Mouse (Mus musculus) midbrain, embryonic 12.5 days (tissue): Measurements from ENCODE around the gene Akr1b8. TPM values are rescaled to one million over a fixed set of nuclear protein-coding genes. Genes with fewer than 3 reads are reported as not detected.

Experiments used
- ATAC-seq: fragments of 200-750 bp; cut with Nextera tagmentation; 2 replicates; pipeline ENCODE4 v1.8.0; 2017; ENCODE audit warnings: low read depth, moderate TSS enrichment, moderate library complexity; ENCODE audit not compliant: low FRiP score
- H3K27ac ChIP-seq: fragments of 300-500 bp; sonication (generic); replicated peaks from 2 replicates; pipeline ENCODE4 v1.5.1; 2016; ENCODE audit warnings: mild to moderate bottlenecking
- H3K27me3 ChIP-seq: fragments of 300-500 bp; sonication (generic); 2 replicates; pipeline ENCODE4 v1.6.1; 2016; ENCODE audit warnings: mild to moderate bottlenecking
- H3K36me3 ChIP-seq: fragments of 300-500 bp; sonication (generic); 2 replicates; pipeline ENCODE4 v1.6.1; 2016
- H3K4me1 ChIP-seq: fragments of 300-500 bp; sonication (generic); 2 replicates; pipeline ENCODE4 v1.6.1; 2016
- H3K4me2 ChIP-seq: fragments of 300-500 bp; sonication (generic); replicated peaks from 2 replicates; pipeline ENCODE4 v1.6.1; 2016; ENCODE audit warnings: mild to moderate bottlenecking, moderate library complexity
- H3K4me3 ChIP-seq: fragments of 300-500 bp; sonication (generic); 2 replicates; pipeline ENCODE4 v1.5.1; 2016; ENCODE audit warnings: mild to moderate bottlenecking
- H3K9ac ChIP-seq: fragments of 300-500 bp; sonication (generic); replicated peaks from 2 replicates; pipeline ENCODE4 v1.6.1; 2016; ENCODE audit warnings: mild to moderate bottlenecking, moderate library complexity
- H3K9me3 ChIP-seq: fragments of 300-500 bp; sonication (generic); 2 replicates; pipeline ENCODE4 v1.6.1; 2016; ENCODE audit warnings: mild to moderate bottlenecking
- WGBS: fragments of 180-500 bp; shearing (Covaris S2); methylation state at CpG from one replicate; pipeline ENCODE4 v1.1.7; 2016; 5-methylcytosine and 5-hydroxymethylcytosine counted together
- polyA plus RNA-seq: library from polyadenylated mRNA; unstranded; fragments of >200 nt; fragmentation: Nextera tagmentation; extraction: Ambion mirVana; gene quantifications from 2 replicates; pipeline ENCODE4 v1.2.1, GENCODE M21; 2016

Akr1b8 gene
- polyA plus RNA-seq, 1 experiment from 2014 or later: 15.7 TPM

- Histone ChIP-seq H3K9ac (no peak overlapping the region), H3K4me2 (peak overlapping the region; percentile 59; the same call in 1 of the 2 replicates), H3K4me1 (peaks cover 13% of the 10 kb centered on the region), H3K36me3 (no peaks in the 10 kb centered on the region), H3K9me3 (no peaks in the 10 kb centered on the region), H3K27me3 (no peaks in the 10 kb centered on the region; the same call in 1 of the 2 replicates), H3K27ac (no peak overlapping the region), H3K4me3 (no peak overlapping the region)
- ATAC-seq: no peak
- 44% methylated on average over 8 of the region's 8 CpGs for WGBS
These were observed 29.5 kb downstream of the Akr1b8 start for GRCm38 (mm10) chr6:34383401-34383800.

- Histone ChIP-seq H3K4me1 (peaks cover 13% of the 10 kb centered on the region), H3K4me3 (peak within 1 kb of the TSS; percentile 42), H3K27ac (no peak within 1 kb of the TSS), H3K9ac (peak within 1 kb of the TSS; percentile 35), H3K36me3 (no peaks in the 10 kb centered on the region), H3K9me3 (no peaks in the 10 kb centered on the region), H3K4me2 (peak within 1 kb of the TSS; percentile 59), H3K27me3 (no peaks in the 10 kb centered on the region; the same call in 1 of the 2 replicates)
- peak; percentile 38; the same call in 1 of the 2 replicates for ATAC-seq
- WGBS: 3% methylated on average over 17 of the region's 17 CpGs
These were observed 30.3 kb downstream of the Akr1b8 start, which contains the start of gene Akr1b10 for GRCm38 (mm10) chr6:34384110-34384661. Akr1b10 (plus strand) TSS chr6:34384218.

- 5% methylated on average over 13 of the region's 13 CpGs for WGBS
- ATAC-seq: 0 out of 2 replicates have a peak, but pooled peaks have one; percentile 44
- Histone ChIP-seq H3K4me3 (peak overlapping the region; percentile 42), H3K4me2 (peak overlapping the region; percentile 59), H3K36me3 (no peaks in the 10 kb centered on the region), H3K27ac (no peak overlapping the region), H3K4me1 (peaks cover 13% of the 10 kb centered on the region), H3K9ac (peak overlapping the region; percentile 35; the same call in 1 of the 2 replicates), H3K9me3 (no peaks in the 10 kb centered on the region), H3K27me3 (no peaks in the 10 kb centered on the region; the same call in 1 of the 2 replicates)
These were observed 30.9 kb downstream of the Akr1b8 start for GRCm38 (mm10) chr6:34384701-34385370.

DNA sequence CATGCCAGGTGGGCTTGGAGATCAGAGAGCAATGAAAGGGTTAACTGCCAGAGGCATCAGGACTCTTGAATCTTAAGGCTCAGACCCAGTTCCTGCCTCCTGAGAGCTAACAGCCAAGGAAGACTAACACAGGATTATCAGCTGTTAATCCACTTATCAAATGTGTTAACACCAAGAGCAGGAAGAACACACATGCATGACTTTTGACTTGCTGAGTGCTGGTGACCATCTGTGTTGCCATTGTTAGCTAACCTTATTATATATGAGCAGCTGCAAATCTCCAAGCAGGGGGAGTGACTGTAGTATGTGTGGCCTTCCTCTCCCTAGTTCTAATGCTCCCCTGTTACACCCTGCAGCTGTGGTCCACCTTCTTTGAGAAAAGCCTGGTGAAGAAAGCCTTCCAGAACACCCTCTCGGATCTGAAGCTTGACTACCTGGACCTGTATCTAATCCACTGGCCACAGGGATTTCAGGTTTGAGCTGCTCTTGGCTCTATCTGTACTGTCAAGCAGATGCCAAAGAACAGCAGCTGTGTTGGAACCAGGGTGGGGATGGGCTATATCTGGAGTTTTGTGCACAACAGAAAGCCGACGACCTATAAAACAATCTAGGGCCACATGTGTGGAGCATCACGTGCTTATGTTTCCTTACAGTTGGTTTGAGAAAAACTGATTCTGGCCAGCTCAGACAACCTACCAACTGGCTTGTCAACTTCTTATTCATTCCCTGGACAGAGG lies 34.7 kb downstream of the Akr1b8 start:
- Histone ChIP-seq H3K4me1 (peaks cover 13% of the 10 kb centered on the region), H3K27ac (no peak overlapping the region), H3K4me2 (no peak overlapping the region), H3K36me3 (peaks cover 12% of the 10 kb centered on the region), H3K4me3 (no peak overlapping the region), H3K27me3 (no peaks in the 10 kb centered on the region), H3K9me3 (0 out of 2 replicates have a peak, but pooled peaks cover 3% of the 10 kb centered on the region), H3K9ac (no peak overlapping the region)
- 82% methylated on average over 4 of the region's 4 CpGs for WGBS
- ATAC-seq: no peak

DNA sequence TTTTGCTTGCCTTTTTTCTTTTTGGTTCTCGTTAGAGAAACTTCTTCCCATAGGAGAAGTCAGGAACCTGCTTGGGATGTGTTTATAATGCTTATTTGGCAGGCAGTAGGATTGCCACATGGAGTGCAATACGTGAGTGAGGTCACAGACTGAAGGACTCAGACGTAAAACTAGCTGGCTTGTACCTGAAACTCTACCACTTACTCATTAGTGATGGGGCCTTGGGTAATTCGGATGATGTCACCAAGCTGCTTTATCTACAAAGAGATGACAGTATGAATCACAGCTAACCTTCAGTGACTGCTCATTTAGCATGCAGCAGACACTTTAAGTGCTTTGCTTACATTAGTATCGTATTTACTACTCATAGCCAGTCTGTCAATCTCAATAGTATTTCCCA lies 42.0 kb downstream of the Akr1b8 start:
- Histone ChIP-seq H3K9ac (no peak overlapping the region), H3K4me2 (no peak overlapping the region), H3K4me1 (no peaks in the 10 kb centered on the region), H3K27ac (no peak overlapping the region), H3K9me3 (no peaks in the 10 kb centered on the region), H3K36me3 (peaks cover 7% of the 10 kb centered on the region), H3K27me3 (no peaks in the 10 kb centered on the region), H3K4me3 (no peak overlapping the region)
- 85% methylated on average over 5 of the region's 5 CpGs for WGBS
- no peak for ATAC-seq

GRCm38 (mm10) chr6:34398431-34398830 lies 44.5 kb downstream of the Akr1b8 start:
- no peak overlapping the region for H3K4me3 ChIP-seq
- H3K9ac ChIP-seq: no peak overlapping the region
- no peaks in the 10 kb centered on the region for H3K36me3 ChIP-seq
- no peak for ATAC-seq
- no peak overlapping the region for H3K4me2 ChIP-seq
- no peaks in the 10 kb centered on the region for H3K4me1 ChIP-seq
- WGBS: 93% methylated on average over 6 of the region's 6 CpGs
- H3K9me3 ChIP-seq: no peaks in the 10 kb centered on the region
- no peak overlapping the region for H3K27ac ChIP-seq
- H3K27me3 ChIP-seq: no peaks in the 10 kb centered on the region

GRCm38 (mm10) chr6:34399606-34400220 lies 45.8 kb downstream of the Akr1b8 start:
- Histone ChIP-seq H3K4me2 (no peak overlapping the region), H3K9me3 (no peaks in the 10 kb centered on the region), H3K4me3 (no peak overlapping the region), H3K9ac (no peak overlapping the region), H3K27me3 (no peaks in the 10 kb centered on the region), H3K36me3 (no peaks in the 10 kb centered on the region), H3K27ac (no peak overlapping the region), H3K4me1 (no peaks in the 10 kb centered on the region)
- no peak for ATAC-seq
- WGBS: 89% methylated on average over 13 of the region's 13 CpGs

- Histone ChIP-seq H3K4me3 (no peak overlapping the region), H3K9ac (no peak overlapping the region), H3K9me3 (no peaks in the 10 kb centered on the region), H3K36me3 (no peaks in the 10 kb centered on the region), H3K27ac (no peak overlapping the region), H3K27me3 (no peaks in the 10 kb centered on the region), H3K4me2 (no peak overlapping the region), H3K4me1 (no peaks in the 10 kb centered on the region)
- ATAC-seq: no peak
- 71% methylated on average over 2 of the region's 2 CpGs for WGBS
These were observed 46.8 kb downstream of the Akr1b8 start for GRCm38 (mm10) chr6:34400696-34401095.

DNA sequence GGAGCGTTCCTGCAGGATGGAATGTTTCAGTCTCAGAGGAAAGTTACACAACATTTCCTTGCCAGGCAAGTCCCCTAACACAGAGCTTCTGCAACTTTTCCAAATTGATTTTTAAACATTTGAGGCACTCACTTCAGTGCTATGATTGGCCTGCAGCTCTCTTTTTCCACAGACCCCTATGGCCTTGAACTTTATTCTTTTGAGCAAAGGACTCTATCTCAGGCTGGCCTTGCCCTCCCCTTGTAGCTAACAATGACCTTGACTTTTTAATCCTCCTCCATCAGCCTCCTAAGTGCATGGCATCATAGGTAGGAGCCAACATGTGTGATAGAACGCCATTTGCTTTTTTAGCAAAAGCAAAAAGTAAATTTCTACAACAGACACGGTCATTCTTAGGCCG lies 52.8 kb downstream of the Akr1b8 start:
- no peaks in the 10 kb centered on the region for H3K9me3 ChIP-seq
- H3K27ac ChIP-seq: no peak overlapping the region
- 89% methylated on average over 4 of the region's 4 CpGs for WGBS
- no peaks in the 10 kb centered on the region for H3K4me1 ChIP-seq
- no peaks in the 10 kb centered on the region for H3K36me3 ChIP-seq
- no peak overlapping the region for H3K4me2 ChIP-seq
- no peak for ATAC-seq
- H3K4me3 ChIP-seq: no peak overlapping the region
- H3K9ac ChIP-seq: no peak overlapping the region
- no peaks in the 10 kb centered on the region for H3K27me3 ChIP-seq

DNA sequence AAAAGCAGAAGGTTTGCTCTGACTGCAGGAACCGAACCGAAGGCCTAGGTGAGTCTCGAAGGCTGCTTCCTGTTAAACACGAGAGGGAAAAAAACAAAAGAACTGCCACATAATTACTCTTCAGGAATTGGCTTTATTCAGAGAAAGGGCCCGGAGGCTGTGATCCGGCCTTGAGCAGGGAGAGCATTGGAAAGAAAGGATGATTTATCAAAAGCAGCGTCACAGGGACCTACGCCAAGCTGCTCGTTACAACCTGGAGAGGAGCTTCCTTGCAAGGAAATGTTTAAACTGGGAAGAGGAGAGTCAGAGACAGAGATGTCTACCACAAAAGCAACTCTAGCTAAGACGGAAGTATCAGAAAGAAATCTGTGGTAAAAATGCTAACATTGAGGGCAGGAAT lies 53.5 kb downstream of the Akr1b8 start:
- Histone ChIP-seq H3K9me3 (no peaks in the 10 kb centered on the region), H3K4me3 (no peak overlapping the region), H3K36me3 (no peaks in the 10 kb centered on the region), H3K4me2 (no peak overlapping the region), H3K4me1 (no peaks in the 10 kb centered on the region), H3K9ac (no peak overlapping the region), H3K27me3 (no peaks in the 10 kb centered on the region), H3K27ac (no peak overlapping the region)
- no peak for ATAC-seq
- 91% methylated on average over 10 of the region's 10 CpGs for WGBS

GRCm38 (mm10) chr6:34412023-34412422 lies 58.1 kb downstream of the Akr1b8 start, which contains the start of gene Akr1b7:
Akr1b7 (plus strand) TSS chr6:34412334.
- H3K4me3 ChIP-seq: no peak within 1 kb of the TSS
- H3K36me3 ChIP-seq: no peaks in the 10 kb centered on the region
- ATAC-seq: no peak

GRCm38 (mm10) chr6:34412688-34413087 lies 58.8 kb downstream of the Akr1b8 start:
- Histone ChIP-seq H3K9ac (no peak overlapping the region), H3K4me3 (no peak overlapping the region), H3K27me3 (no peaks in the 10 kb centered on the region), H3K9me3 (no peaks in the 10 kb centered on the region), H3K36me3 (no peaks in the 10 kb centered on the region), H3K4me2 (no peak overlapping the region), H3K27ac (no peak overlapping the region), H3K4me1 (no peaks in the 10 kb centered on the region)
- no peak for ATAC-seq
- 76% methylated on average over 1 of the region's 1 CpGs for WGBS

More at GRCm38 (mm10) chr6:34412023-34412422, 58.1 kb downstream of the Akr1b8 start, which contains the start of gene Akr1b7:
- Histone ChIP-seq H3K9me3 (no peaks in the 10 kb centered on the region), H3K4me2 (no peak within 1 kb of the TSS), H3K27me3 (no peaks in the 10 kb centered on the region), H3K27ac (no peak within 1 kb of the TSS), H3K9ac (no peak within 1 kb of the TSS), H3K4me1 (no peaks in the 10 kb centered on the region)
- 93% methylated on average over 6 of the region's 6 CpGs for WGBS
